Mouse (Mus musculus) liver, adult 2 months (tissue): ENCODE measurements around the gene Ppme1.

Experiments
- CTCF ChIP-seq: fragments of 200-500 bp; IDR thresholded peaks from 2 replicates; pipeline ENCODE4 v1.5.1; 2011; ENCODE audit warnings: low read depth, low read length, control low read depth
- POLR2A ChIP-seq: fragments of 200-500 bp; IDR thresholded peaks from 2 replicates; pipeline ENCODE4 v1.6.1; 2011; ENCODE audit warnings: low read length, control low read depth; ENCODE audit not compliant: insufficient read depth; ENCODE audit errors: extremely low read depth

DNA sequence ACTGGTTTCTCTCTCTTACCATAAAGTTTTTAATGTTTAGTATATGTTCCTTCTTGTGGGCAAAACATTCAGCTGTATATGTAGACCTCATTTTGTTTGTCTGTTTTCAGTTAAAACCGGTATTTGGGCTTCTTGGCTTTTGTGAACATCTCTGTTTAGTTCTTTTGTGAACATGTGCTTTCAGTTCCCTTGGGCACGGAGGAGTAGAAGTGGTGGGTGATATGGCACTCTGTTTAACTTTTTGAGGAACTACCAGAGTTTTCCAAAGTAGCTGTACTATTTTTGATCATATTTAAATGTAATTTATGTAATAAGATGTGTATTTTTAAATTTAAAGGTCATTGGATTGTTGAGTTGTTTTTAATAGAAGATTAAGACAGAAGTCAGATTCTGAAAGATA lies 11.1 kb upstream of the Ppme1 start:
- TF ChIP-seq POLR2A (no peak), CTCF (no peak)
